Mouse (Mus musculus) bone marrow macrophage, adult 2 months (primary cell): ENCODE measurements around the gene Atp1a4. TPM values are rescaled to one million over a fixed set of nuclear protein-coding genes. Genes with fewer than 3 reads are reported as not detected.

Experiments used
- H3K27ac ChIP-seq: 2 replicates; pipeline ENCODE4 v1.5.1; 2012; ENCODE audit warnings: low read depth, low read length; ENCODE audit not compliant: insufficient read depth
- H3K4me1 ChIP-seq: 2 replicates; pipeline ENCODE4 v1.6.1; 2012; ENCODE audit warnings: low read length; ENCODE audit not compliant: control insufficient read depth, insufficient read depth
- H3K4me3 ChIP-seq: 2 replicates; pipeline ENCODE4 v1.5.1; 2012; ENCODE audit warnings: mild to moderate bottlenecking, low read length, moderate library complexity; ENCODE audit not compliant: insufficient read depth
- CTCF ChIP-seq: IDR thresholded peaks from 2 replicates; pipeline ENCODE4 v1.5.1; 2012; ENCODE audit warnings: low read depth, mild to moderate bottlenecking, low read length, moderate library complexity
- POLR2A ChIP-seq: IDR thresholded peaks from 2 replicates; pipeline ENCODE4 v1.6.1; 2012; ENCODE audit warnings: mild to moderate bottlenecking, low read depth, low read length, borderline replicate concordance
- polyA plus RNA-seq: library from polyadenylated mRNA; stranded (reverse); fragments of >200 nt; gene quantifications from 2 replicates; pipeline ENCODE4 v1.2.4, GENCODE M21; 2012; ENCODE audit not compliant: missing spikeins, insufficient read depth, insufficient read length

Gene Atp1a4
- polyA plus RNA-seq, 1 experiment: not detected

GRCm38 (mm10) chr1:172180881-172181280, 77.3 kb downstream of the Atp1a4 start:
- TF ChIP-seq POLR2A (no peak), CTCF (no peak)
- H3K4me1 ChIP-seq: no peaks in the 10 kb centered on the region
- H3K27ac ChIP-seq: no peak overlapping the region
- no peak overlapping the region for H3K4me3 ChIP-seq

- Histone ChIP-seq H3K4me3 (no peak overlapping the region), H3K4me1 (no peaks in the 10 kb centered on the region), H3K27ac (no peak overlapping the region)
- TF ChIP-seq POLR2A: no peak
- TF ChIP-seq CTCF: no peak
Measured at GRCm38 (mm10) chr1:172179102-172179501, 79.1 kb downstream of the Atp1a4 start.

- no peaks in the 10 kb centered on the region for H3K4me1 ChIP-seq
- no peak overlapping the region for H3K4me3 ChIP-seq
- TF ChIP-seq CTCF (no peak), POLR2A (no peak)
- H3K27ac ChIP-seq: no peak overlapping the region
Measured at GRCm38 (mm10) chr1:172177791-172178190, 80.4 kb downstream of the Atp1a4 start.

Other genes starting within 250 kb of the Atp1a4 start
- gene Vangl2, start 230.0 kb downstream of the Atp1a4 start, polyA plus RNA-seq: 0.74 and 1.2 TPM in 2 replicates
- gene Nhlh1, start 200.8 kb downstream of the Atp1a4 start, polyA plus RNA-seq: not detected in 2 replicates
- gene Copa, start 175.9 kb downstream of the Atp1a4 start, polyA plus RNA-seq: 159 and 167 TPM in 2 replicates
- 142 and 144 TPM in 2 replicates for gene Ncstn, start 175.6 kb downstream of the Atp1a4 start, polyA plus RNA-seq
- gene Pex19, start 131.7 kb downstream of the Atp1a4 start, polyA plus RNA-seq: 56.7 and 64.1 TPM in 2 replicates
- 73.2 and 78.3 TPM in 2 replicates for gene Dcaf8, start 110.3 kb downstream of the Atp1a4 start, polyA plus RNA-seq
- gene Pea15a, start 51.6 kb downstream of the Atp1a4 start, polyA plus RNA-seq: 249 and 256 TPM in 2 replicates
- gene Casq1, start 38.5 kb downstream of the Atp1a4 start, polyA plus RNA-seq: not detected in 2 replicates
- gene Igsf8, start 3.2 kb upstream of the Atp1a4 start, polyA plus RNA-seq: 90.3 and 110 TPM in 2 replicates
- gene Atp1a2, start 39.6 kb upstream of the Atp1a4 start, polyA plus RNA-seq: 0.15 and 0.36 TPM in 2 replicates
- 1.8 and 2.2 TPM in 2 replicates for gene Kcnj9, start 70.9 kb upstream of the Atp1a4 start, polyA plus RNA-seq
- 52.3 and 58.4 TPM in 2 replicates for gene Kcnj10, start 82.8 kb upstream of the Atp1a4 start, polyA plus RNA-seq
- gene Pigm, start 118.1 kb upstream of the Atp1a4 start, polyA plus RNA-seq: 14.3 and 15.4 TPM in 2 replicates
- 90.6 and 98.9 TPM in 2 replicates for gene Slamf9, start 216.9 kb upstream of the Atp1a4 start, polyA plus RNA-seq
- 6.3 and 7.6 TPM in 2 replicates for gene Igsf9, start 223.4 kb upstream of the Atp1a4 start, polyA plus RNA-seq
- gene Tagln2, start 241.6 kb upstream of the Atp1a4 start, polyA plus RNA-seq: 316 and 321 TPM in 2 replicates